Mouse (Mus musculus) cerebellum, postnatal 10 days (tissue): ENCODE measurements around the gene Scamp2.

ENCODE experiments used
- DNase-seq, 2 experiments: peaks; one replicate each; pipeline ENCODE4 v3.0.0; 2021; ENCODE audit warnings: mixed read lengths in 2 of 2

Scamp2 gene

GRCm38 (mm10) chr9:57597929-57598382, 37.2 kb downstream of the Scamp2 start:
- DNase-seq = peak; percentile 58 to 62

DNA sequence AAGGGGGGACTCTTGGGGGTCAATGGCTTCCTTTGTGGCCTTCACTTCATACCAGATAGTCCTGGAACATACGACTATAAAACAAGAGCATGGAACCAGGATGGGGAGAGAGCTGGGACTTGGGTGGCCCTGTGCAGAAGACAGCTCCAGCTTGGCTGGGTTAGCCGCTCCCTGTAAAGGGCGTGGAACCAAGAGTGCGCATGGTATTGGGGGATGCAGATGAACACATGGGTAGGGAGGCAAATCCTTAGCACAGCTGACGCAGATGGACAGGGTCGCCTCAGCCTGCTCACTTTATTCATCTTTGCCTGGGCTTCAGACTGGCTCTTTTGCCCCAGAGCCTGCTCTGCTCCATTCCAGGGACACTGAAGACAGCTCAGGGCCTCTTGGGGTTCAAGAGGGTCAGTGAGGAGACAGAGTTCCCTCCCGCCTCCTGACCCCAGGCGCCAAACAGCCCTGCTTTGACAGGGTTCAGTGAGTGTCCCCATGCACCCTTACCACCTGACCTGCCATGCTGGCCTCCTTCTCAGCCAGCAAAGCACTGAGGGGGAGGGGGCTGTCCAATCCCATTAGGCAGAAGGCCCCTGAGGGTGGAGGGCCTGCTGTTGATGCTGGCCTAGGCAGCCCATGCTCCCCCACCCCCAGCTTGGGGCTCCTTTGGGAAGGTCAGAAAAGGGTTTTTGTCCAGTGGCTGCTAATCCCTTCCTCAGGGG, 38.3 kb downstream of the Scamp2 start:
- DNase-seq = peak; percentile 59 to 65

DNA sequence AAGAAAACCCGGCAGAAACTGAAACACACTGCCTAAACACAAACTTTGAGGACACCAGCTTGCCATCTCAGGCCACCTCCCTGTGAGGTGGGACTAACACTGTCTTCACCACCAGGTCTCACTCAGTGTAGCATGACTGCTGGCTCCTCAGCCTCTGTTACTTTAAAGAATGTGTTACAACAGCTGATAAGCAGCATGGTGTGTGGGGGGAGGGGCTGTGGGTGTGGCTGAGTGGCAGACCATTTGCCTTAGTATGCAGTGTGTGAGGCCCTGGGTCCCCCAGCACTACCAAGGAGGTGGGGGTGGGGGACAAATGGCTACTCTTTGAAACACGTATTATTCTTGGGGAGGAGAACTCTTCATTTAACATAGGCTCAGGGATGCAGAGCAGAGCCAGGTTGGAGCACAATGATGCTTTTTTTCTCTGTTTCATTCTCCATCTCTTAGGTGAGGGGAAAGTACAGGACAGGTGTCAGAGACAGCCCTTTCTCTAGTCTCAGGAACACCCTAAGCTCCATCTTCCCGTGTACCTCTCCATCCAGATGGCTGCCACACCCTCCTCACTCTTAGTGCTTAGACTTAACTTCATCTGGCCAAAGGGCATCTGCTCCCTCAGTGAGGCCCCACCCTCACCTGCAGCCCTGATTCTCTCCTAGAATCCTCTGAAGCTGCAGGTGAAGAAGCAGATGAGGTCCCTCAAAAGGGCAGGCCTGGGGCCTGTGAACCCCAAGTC, 40.0 kb downstream of the Scamp2 start:
- peak; percentile 57 to 66 for DNase-seq

DNA sequence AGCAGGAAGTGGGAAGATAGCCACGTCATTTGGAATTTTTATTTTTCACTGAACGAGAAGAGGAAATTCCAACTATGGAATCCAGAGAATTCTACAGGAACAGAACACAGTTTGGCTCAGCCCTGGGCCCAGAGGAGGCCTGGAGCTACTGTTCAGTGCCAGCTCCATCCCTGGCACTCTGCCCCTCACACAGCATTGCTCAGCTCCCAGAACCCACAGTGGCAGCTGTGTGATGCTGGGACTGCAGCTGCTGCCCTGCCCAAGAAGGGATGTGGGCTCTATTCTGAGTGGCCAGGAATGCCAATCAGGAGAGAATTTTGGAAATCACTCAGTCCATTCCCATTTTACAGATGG, 40.6 kb downstream of the Scamp2 start:
- peak; percentile 86 to 92 for DNase-seq

DNA sequence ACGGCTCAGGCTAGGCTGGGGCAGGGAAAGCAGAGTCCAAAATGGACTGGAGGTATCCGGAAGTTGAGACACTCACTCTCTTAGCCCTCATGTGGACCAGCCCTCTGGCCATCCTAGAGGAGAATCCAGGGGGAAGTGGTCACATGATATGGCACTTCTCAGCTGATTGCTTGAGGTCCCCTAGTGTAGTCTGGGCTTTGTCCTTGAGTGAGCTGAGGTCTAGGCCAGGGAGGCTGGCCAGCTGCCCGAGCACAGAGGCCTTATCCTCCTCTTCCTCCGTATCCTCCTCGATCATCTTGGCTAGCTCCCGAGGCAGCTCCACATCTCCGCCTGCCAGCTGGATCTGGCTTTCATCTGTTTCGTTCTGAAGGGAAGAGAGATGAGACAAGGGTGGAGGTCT, 41.4 kb downstream of the Scamp2 start:
- peak; percentile 58 to 68 for DNase-seq

DNA sequence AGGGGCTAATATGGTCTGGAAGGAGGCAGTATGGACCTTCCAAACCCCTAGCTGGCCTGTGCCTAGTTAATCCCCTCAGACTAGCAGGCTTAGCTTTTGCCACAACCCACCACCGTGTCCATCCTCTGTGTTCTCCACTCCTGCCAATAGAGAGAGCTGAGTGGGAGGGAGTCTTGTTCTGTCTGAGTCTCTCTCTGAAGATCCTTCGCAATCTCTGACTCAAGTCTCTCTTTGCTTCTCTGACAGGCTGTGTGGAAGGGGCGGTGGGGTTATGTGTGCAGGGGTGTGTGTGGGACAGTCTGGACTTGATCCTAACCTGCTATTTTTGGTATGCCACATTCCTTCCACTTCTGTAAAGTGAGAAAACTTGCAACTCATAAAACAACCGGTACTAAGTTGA, 44.1 kb downstream of the Scamp2 start:
- no peak for DNase-seq

- DNase-seq = no peak
Measured at GRCm38 (mm10) chr9:57605503-57605902, 44.8 kb downstream of the Scamp2 start.

DNA sequence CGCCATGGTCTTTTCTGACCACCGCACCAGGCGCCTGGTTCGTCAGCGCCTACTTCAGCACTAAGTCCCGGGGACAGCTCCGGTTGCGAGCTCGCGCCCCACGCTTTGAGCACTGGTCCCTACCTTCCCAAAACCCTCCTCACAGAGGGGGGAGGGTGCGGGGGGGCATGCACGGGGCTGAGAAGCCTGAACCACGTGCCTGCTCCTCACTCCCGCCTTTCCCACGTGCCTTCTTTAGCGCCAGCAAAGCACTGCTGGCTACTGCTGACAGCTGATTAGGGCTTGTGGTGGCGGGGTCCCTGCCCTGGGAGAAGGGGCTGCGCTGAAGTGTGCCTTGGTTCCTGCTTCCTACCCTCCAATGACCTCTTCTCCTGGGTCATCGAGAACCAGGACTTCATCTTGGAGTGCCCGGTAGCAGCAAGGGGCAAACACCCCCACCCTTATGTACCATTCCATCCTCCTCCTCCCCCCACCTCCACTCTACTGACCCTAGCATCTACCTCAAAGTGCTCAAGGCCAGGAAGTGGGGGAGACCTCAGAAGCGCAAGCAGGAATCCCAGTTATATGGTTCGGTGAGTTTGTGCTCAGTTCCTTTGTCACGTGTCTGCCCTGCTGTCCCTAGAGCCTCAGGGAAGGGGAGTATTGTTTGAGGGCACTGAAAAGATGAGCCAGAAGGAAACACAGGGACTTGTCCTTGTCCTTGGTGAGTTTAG, 45.6 kb downstream of the Scamp2 start, which contains the start of gene Cplx3:
Gene Cplx3 (minus strand): TSS at position 143 of the 713 bp plus-strand sequence.
- DNase-seq = peak in 1 of 2 experiments; percentile 44

GRCm38 (mm10) chr9:57609803-57610202, 49.1 kb downstream of the Scamp2 start:
- no peak for DNase-seq

- DNase-seq = peak; percentile 81 to 87
Measured at GRCm38 (mm10) chr9:57610359-57610826, 49.6 kb downstream of the Scamp2 start.

GRCm38 (mm10) chr9:57612587-57612986, 51.8 kb downstream of the Scamp2 start:
- DNase-seq = no peak

- peak in 1 of 2 experiments; percentile 44 for DNase-seq
Measured at GRCm38 (mm10) chr9:57613975-57614374, 53.2 kb downstream of the Scamp2 start.

DNA sequence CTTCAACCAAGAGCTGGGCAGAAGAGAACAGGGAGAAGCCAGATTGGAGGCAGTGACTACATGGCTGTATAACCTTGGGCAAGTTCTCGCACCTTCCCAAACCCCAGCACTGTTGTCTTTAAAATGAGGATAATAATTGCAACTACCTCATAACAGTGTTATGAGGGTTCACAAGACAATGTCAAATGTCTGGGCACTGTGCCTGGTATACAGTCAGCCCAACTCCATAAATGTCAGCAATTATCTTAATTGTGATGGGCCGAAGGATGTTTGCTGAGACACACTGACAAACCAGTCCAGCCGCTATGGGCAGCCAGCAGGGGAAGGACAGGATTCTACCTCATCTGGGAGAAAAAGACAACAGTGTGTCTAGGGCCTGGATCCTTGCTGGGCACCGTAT, 54.0 kb downstream of the Scamp2 start:
- no peak for DNase-seq

GRCm38 (mm10) chr9:57617556-57618169, 56.9 kb downstream of the Scamp2 start:
- peak; percentile 65 to 79 for DNase-seq

- DNase-seq = no peak
Measured at GRCm38 (mm10) chr9:57618854-57619253, 58.1 kb downstream of the Scamp2 start.

DNA sequence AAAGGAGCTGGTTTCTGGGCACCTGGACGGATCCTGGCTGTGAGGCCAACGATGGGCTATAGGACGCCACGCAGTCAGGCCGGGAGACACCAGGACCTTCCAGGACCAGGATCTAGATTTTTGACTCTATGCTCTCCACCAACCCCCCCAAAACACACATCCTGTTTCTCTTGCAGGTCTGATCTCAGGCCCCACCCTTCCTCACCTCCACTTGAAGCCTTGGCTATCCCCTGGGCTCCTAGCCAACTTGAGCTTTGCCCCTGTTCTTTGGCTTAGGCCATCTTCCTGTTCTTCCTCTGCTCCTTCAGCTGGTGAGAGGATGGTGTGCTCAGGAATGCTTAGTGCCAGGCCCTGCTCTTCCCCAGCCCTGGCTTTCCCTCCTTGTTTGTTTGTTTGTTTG, 59.9 kb downstream of the Scamp2 start, which contains the start of gene Lman1l:
Gene Lman1l (minus strand): TSS at position 101 of the 400 bp plus-strand sequence.
- no peak for DNase-seq

GRCm38 (mm10) chr9:57624295-57624694, 63.6 kb downstream of the Scamp2 start:
- DNase-seq = no peak

DNA sequence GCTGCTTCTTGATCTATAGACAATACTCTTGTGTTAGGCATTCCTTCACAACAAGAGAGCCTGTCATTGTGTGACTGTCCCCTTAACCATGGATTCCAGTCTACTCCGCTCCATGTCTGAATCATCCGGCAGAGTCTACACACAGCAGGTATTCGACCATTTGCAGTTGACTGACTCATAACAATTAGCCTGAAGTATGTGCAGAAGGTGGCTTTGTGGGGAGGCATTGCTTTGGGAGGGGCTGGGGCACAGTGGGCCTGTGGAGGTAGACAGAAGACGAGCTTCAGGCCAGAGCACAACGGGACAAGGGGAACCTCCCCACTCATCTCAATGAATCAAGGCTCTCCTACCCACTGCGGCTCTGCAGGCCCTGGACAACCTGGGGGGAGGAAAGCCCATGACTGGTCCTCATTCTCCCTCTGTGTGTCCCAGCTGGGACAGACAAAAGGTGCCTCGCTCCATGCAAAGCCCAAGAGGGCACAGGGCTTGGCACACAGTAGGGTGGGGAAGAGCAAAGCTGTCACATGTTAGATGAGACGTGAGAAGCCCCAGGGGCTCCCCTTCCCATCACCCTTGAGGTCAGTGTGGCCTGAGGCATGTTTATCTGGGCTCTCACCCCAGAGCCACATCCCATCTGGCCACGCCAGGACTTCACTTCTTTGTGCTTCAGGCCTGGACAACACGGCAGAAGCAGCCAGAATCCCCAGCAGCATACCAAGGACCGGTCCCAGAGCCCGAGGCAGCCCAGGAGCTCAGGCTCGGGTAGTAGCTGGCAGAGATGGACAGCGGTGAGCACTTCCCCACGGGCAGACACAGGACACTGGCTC, 65.1 kb downstream of the Scamp2 start:
- no peak for DNase-seq

DNA sequence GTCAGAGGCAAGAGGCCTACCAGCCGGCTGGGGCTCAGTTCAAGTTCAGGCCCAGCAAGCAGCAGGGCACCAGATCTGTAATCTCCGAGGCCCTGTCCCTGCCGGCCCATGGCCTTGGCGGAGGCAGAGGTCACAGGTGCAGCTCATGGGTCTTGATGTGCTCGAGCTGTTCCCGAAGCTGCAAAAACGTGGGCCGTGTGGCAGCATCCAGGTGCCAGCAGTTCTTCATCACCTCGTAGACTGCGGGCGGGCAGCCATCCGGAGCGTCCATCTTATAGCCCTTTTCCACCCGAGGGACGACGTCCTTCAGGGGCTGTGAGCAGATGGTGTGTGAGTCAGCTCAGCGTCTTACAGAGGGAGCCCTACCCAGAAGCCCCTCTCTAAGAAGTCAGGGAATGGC, 66.4 kb downstream of the Scamp2 start:
- DNase-seq = no peak

DNA sequence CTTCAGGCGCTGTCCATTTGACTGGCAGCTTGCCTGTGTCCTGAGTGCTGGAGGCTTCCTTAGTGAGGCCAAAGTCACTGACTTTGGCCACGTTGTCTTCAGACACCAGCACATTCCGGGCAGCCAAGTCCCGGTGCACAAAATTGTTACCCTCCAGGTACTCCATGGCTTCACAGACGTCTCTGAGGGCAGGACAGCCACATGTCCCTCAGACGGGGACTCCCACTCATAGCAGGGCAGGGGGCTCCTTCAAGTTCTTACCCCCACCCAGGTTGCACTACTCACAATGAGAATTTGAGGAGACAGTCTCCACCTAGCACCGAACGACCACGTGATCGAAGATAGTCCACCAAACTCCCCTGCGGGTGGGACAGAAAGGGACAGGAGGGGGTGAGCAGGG, 67.1 kb downstream of the Scamp2 start:
- no peak for DNase-seq

- DNase-seq = no peak
Measured at GRCm38 (mm10) chr9:57628717-57629116, 68.0 kb downstream of the Scamp2 start.
